Mouse (Mus musculus) erythroblast, embryonic 14.5 days (primary cell): ENCODE measurements around the gene Gadl1.

Source experiments
- GATA1 ChIP-seq: IDR thresholded peaks from 2 replicates; pipeline ENCODE4 v1.6.1; 2012; ENCODE audit warnings: low read length, inconsistent platforms, mixed read lengths
- TAL1 ChIP-seq: IDR thresholded peaks from 3 replicates; pipeline ENCODE4 v1.6.1; 2012; ENCODE audit warnings: low read length, inconsistent platforms, mixed read lengths

DNA sequence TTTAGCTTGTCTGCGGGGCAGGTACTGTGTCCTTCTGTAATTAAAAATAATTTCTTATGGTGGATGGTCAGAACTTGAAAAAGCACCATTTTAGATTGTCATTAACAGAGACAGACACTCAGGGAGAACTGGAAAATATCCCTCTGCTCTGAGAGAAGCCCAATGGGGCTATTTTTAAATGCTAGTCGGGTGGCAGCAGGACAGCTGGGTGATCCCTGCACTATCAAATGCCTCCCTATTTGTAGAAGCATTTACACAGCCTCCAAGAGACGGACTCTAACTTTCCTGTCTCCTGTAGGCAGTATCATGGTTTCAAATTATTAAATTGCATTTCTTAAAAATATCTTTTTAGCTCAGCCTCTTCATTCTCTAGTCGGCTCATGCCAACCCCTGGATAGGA, 89.1 kb downstream of the Gadl1 start:
- no peak for TF ChIP-seq TAL1
- no peak for TF ChIP-seq GATA1
